Mouse (Mus musculus) liver, postnatal 0 days (tissue): ENCODE measurements at regions not wholly inside any gene's neighbourhood (a gene's known extent, or its start where the extent isn't known, plus 50 kb on each side); places are given as distances from the start of the nearest gene placed in this dataset.

ENCODE experiments used
- CTCF ChIP-seq: sonication (generic); IDR thresholded peaks from 2 replicates; pipeline ENCODE4 v1.5.1; 2016; ENCODE audit warnings: antibody characterized with exemption, low read depth
- EP300 ChIP-seq: IDR thresholded peaks from 2 replicates; pipeline ENCODE4 v1.6.1; 2016; ENCODE audit warnings: antibody characterized with exemption, low read depth, mild to moderate bottlenecking

DNA sequence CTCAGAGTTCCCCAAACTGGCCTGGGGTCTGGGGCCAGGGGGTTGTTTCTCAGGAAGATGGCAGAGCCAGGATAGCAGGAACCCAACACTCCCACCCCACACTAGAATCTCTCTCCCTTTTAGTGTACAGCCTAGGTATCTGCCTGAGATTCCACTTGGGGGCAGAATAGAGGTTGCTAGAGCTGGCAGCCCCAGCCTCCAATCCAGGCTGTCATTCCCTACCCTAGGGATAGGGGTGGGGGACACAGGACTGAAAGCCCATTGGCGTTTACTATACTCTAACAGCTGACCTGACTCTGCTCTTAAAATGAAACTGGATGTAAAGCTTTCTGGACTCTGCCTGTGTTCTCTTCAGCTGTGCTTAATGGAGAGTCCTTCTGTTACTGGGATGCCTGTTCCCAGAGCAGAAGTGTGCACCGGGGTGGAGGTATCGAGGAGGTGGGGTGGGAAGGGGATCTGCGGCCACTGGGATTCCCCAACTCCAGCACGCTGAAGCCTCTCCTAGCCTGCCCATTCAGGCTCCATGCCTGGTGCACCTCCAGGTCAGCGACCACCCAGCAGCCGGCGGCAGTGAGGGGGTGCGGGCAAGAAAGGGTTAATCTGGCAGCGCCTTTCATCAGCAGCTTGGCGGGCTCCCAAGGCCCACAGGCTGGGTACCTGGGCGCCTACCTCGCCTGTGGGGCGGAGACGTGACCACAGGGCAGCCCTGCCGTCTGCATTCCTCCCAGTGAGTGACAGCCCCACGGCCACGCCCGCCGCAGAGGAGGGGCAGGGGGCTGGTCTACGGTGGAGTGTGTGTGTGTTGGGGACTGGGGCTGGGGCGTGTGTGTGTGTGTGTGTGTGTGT lies 50.9 kb upstream of the Tac4 start:
- TF ChIP-seq CTCF (no peak), EP300 (no peak)
